Mouse (Mus musculus): ENCODE results near the gene Fcho1. TPM values are rescaled to one million over a fixed set of nuclear protein-coding genes. Genes with fewer than 3 reads are reported as not detected.

The Fcho1 gene
- polyA plus RNA-seq, 1 experiment: 8.8 TPM

DNA sequence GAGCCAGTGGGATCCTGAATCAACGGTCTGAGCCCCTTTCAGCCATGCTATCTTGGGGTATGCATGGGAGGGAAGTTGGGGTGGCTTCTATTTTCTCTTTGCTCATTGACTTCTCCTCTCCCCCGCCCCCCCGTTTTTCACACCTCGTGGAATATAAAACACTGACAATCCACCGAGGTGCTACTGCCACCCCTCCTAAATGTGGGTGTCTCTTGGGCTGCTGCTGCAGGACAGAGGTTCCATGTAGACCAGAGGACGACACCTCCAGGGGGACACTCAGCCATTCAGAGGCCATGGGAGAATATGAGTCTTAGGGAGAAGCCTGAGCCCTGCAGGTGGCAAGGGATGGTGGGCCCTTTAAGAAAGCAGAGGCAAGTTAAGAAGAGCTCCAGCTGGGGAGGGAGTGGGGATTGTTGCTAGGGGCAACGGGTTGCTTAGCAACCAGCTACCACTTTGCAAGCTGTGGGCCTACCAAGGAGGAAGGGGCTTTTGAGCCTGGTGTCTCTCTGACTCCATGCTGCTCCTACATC is 5.5 kb downstream of the Fcho1 start:
- Histone ChIP-seq H3K9ac (ENCODE audit: low read depth, poor library complexity, severe bottlenecking) (no peak overlapping the region), H3K4me1 (ENCODE audit: control insufficient read depth, insufficient read depth, low read length) (peaks cover 5% of the 10 kb centered on the region), H3K27me3 (ENCODE audit: control insufficient read depth, insufficient read depth, low read length, poor library complexity, severe bottlenecking) (no peaks in the 10 kb centered on the region), H3K36me3 (ENCODE audit: control insufficient read depth, insufficient read depth, low read length, poor library complexity, severe bottlenecking) (no peaks in the 10 kb centered on the region), H3K27ac (ENCODE audit: insufficient read depth, low read length) (no peak overlapping the region), H3K9me3 (replicated peaks; ENCODE audit: control insufficient read depth, insufficient read depth, low read length, poor library complexity, severe bottlenecking) (no peaks in the 10 kb centered on the region), H3K4me3 (ENCODE audit: low read depth, low read length) (no peak overlapping the region)
- TF ChIP-seq POLR2A (IDR thresholded peaks at IDR 0.05; ENCODE audit: insufficient read depth, low read length) (no peak), EP300 (IDR thresholded peaks at IDR 0.05; ENCODE audit: insufficient read depth, low read depth, low read length) (no peak), CTCF (IDR thresholded peaks at IDR 0.05; ENCODE audit: low read depth, low read length) (no peak)

GRCm38 (mm10) chr8:71719218-71719617 is 6.3 kb downstream of the Fcho1 start:
- TF ChIP-seq EP300 (IDR thresholded peaks at IDR 0.05; ENCODE audit: insufficient read depth, low read depth, low read length) (no peak), CTCF (IDR thresholded peaks at IDR 0.05; ENCODE audit: low read depth, low read length) (no peak), POLR2A (IDR thresholded peaks at IDR 0.05; ENCODE audit: insufficient read depth, low read length) (no peak)
- Histone ChIP-seq H3K27me3 (ENCODE audit: control insufficient read depth, insufficient read depth, low read length, poor library complexity, severe bottlenecking) (no peaks in the 10 kb centered on the region), H3K27ac (ENCODE audit: insufficient read depth, low read length) (no peak overlapping the region), H3K9me3 (replicated peaks; ENCODE audit: control insufficient read depth, insufficient read depth, low read length, poor library complexity, severe bottlenecking) (no peaks in the 10 kb centered on the region), H3K4me3 (ENCODE audit: low read depth, low read length) (no peak overlapping the region), H3K36me3 (ENCODE audit: control insufficient read depth, insufficient read depth, low read length, poor library complexity, severe bottlenecking) (no peaks in the 10 kb centered on the region), H3K9ac (ENCODE audit: low read depth, poor library complexity, severe bottlenecking) (no peak overlapping the region), H3K4me1 (ENCODE audit: control insufficient read depth, insufficient read depth, low read length) (peaks cover 2% of the 10 kb centered on the region)

GRCm38 (mm10) chr8:71718252-71718651 is 7.3 kb downstream of the Fcho1 start:
- no peak overlapping the region for H3K9ac ChIP-seq (ENCODE audit: low read depth, poor library complexity, severe bottlenecking)
- H3K27ac ChIP-seq (ENCODE audit: insufficient read depth, low read length): no peak overlapping the region
- H3K9me3 ChIP-seq (replicated peaks; ENCODE audit: control insufficient read depth, insufficient read depth, low read length, poor library complexity, severe bottlenecking): no peaks in the 10 kb centered on the region
- H3K4me1 ChIP-seq (ENCODE audit: control insufficient read depth, insufficient read depth, low read length): peaks cover 2% of the 10 kb centered on the region
- H3K4me3 ChIP-seq (ENCODE audit: low read depth, low read length): no peak overlapping the region
- H3K27me3 ChIP-seq (ENCODE audit: control insufficient read depth, insufficient read depth, low read length, poor library complexity, severe bottlenecking): no peaks in the 10 kb centered on the region
- no peaks in the 10 kb centered on the region for H3K36me3 ChIP-seq (ENCODE audit: control insufficient read depth, insufficient read depth, low read length, poor library complexity, severe bottlenecking)
- no peak for TF ChIP-seq CTCF (IDR thresholded peaks at IDR 0.05; ENCODE audit: low read depth, low read length)
- TF ChIP-seq EP300 (IDR thresholded peaks at IDR 0.05; ENCODE audit: insufficient read depth, low read depth, low read length): no peak
- TF ChIP-seq POLR2A (IDR thresholded peaks at IDR 0.05; ENCODE audit: insufficient read depth, low read length): no peak

- H3K4me1 ChIP-seq (ENCODE audit: control insufficient read depth, insufficient read depth, low read length): peaks cover 2% of the 10 kb centered on the region
- no peak overlapping the region for H3K27ac ChIP-seq (ENCODE audit: insufficient read depth, low read length)
- no peak overlapping the region for H3K4me3 ChIP-seq (ENCODE audit: low read depth, low read length)
- no peaks in the 10 kb centered on the region for H3K36me3 ChIP-seq (ENCODE audit: control insufficient read depth, insufficient read depth, low read length, poor library complexity, severe bottlenecking)
- no peak overlapping the region for H3K9ac ChIP-seq (ENCODE audit: low read depth, poor library complexity, severe bottlenecking)
- H3K27me3 ChIP-seq (ENCODE audit: control insufficient read depth, insufficient read depth, low read length, poor library complexity, severe bottlenecking): no peaks in the 10 kb centered on the region
- TF ChIP-seq POLR2A (IDR thresholded peaks at IDR 0.05; ENCODE audit: insufficient read depth, low read length): no peak
- TF ChIP-seq CTCF (IDR thresholded peaks at IDR 0.05; ENCODE audit: low read depth, low read length): no peak
- no peak for TF ChIP-seq EP300 (IDR thresholded peaks at IDR 0.05; ENCODE audit: insufficient read depth, low read depth, low read length)
- H3K9me3 ChIP-seq (replicated peaks; ENCODE audit: control insufficient read depth, insufficient read depth, low read length, poor library complexity, severe bottlenecking): no peaks in the 10 kb centered on the region
These were observed 8.4 kb downstream of the Fcho1 start for GRCm38 (mm10) chr8:71717096-71717495.

GRCm38 (mm10) chr8:71716561-71717053 is 8.9 kb downstream of the Fcho1 start:
- no peak overlapping the region for H3K4me3 ChIP-seq (ENCODE audit: low read depth, low read length)
- peaks cover 2% of the 10 kb centered on the region for H3K4me1 ChIP-seq (ENCODE audit: control insufficient read depth, insufficient read depth, low read length)
- no peak for TF ChIP-seq POLR2A (IDR thresholded peaks at IDR 0.05; ENCODE audit: insufficient read depth, low read length)
- TF ChIP-seq CTCF (IDR thresholded peaks at IDR 0.05; ENCODE audit: low read depth, low read length): no peak
- TF ChIP-seq EP300 (IDR thresholded peaks at IDR 0.05; ENCODE audit: insufficient read depth, low read depth, low read length): no peak
- no peak overlapping the region for H3K9ac ChIP-seq (ENCODE audit: low read depth, poor library complexity, severe bottlenecking)
- no peaks in the 10 kb centered on the region for H3K36me3 ChIP-seq (ENCODE audit: control insufficient read depth, insufficient read depth, low read length, poor library complexity, severe bottlenecking)
- H3K9me3 ChIP-seq (replicated peaks; ENCODE audit: control insufficient read depth, insufficient read depth, low read length, poor library complexity, severe bottlenecking): no peaks in the 10 kb centered on the region
- no peaks in the 10 kb centered on the region for H3K27me3 ChIP-seq (ENCODE audit: control insufficient read depth, insufficient read depth, low read length, poor library complexity, severe bottlenecking)
- H3K27ac ChIP-seq (ENCODE audit: insufficient read depth, low read length): no peak overlapping the region

- TF ChIP-seq POLR2A (IDR thresholded peaks at IDR 0.05; ENCODE audit: insufficient read depth, low read length) (no peak), EP300 (IDR thresholded peaks at IDR 0.05; ENCODE audit: insufficient read depth, low read depth, low read length) (no peak), CTCF (IDR thresholded peaks at IDR 0.05; ENCODE audit: low read depth, low read length) (no peak)
- H3K4me3 ChIP-seq (ENCODE audit: low read depth, low read length): no peak overlapping the region
These were observed 10.0 kb downstream of the Fcho1 start for GRCm38 (mm10) chr8:71715531-71715930.

More at GRCm38 (mm10) chr8:71715531-71715930, 10.0 kb downstream of the Fcho1 start:
- H3K27me3 ChIP-seq (ENCODE audit: control insufficient read depth, insufficient read depth, low read length, poor library complexity, severe bottlenecking): no peaks in the 10 kb centered on the region
- H3K9me3 ChIP-seq (replicated peaks; ENCODE audit: control insufficient read depth, insufficient read depth, low read length, poor library complexity, severe bottlenecking): no peaks in the 10 kb centered on the region
- no peak overlapping the region for H3K9ac ChIP-seq (ENCODE audit: low read depth, poor library complexity, severe bottlenecking)
- peaks cover 2% of the 10 kb centered on the region for H3K4me1 ChIP-seq (ENCODE audit: control insufficient read depth, insufficient read depth, low read length)
- H3K36me3 ChIP-seq (ENCODE audit: control insufficient read depth, insufficient read depth, low read length, poor library complexity, severe bottlenecking): no peaks in the 10 kb centered on the region
- no peak overlapping the region for H3K27ac ChIP-seq (ENCODE audit: insufficient read depth, low read length)

Data from ES-Bruce4 (cell line).